Mouse (Mus musculus): ENCODE data around the gene Bcl2l1. TPM values are rescaled to one million over a fixed set of nuclear protein-coding genes. Genes with fewer than 3 reads are reported as not detected.

Gene Bcl2l1
- polyA plus RNA-seq, 1 experiment from 2014 or later, result 155 TPM

- H3K36me3 ChIP-seq, result peaks cover 4% of the 10 kb centered on the region; the same call in 1 of the 2 replicates
- H3K9me3 ChIP-seq, result no peaks in the 10 kb centered on the region
- no peak overlapping the region for H3K4me3 ChIP-seq
- H3K4me2 ChIP-seq, result no peak overlapping the region; the same call in 1 of the 2 replicates
- H3K9ac ChIP-seq, result no peak overlapping the region
- H3K27me3 ChIP-seq, result no peaks in the 10 kb centered on the region
- H3K27ac ChIP-seq (replicated peaks), result peak overlapping the region; percentile 47
- H3K4me1 ChIP-seq (replicated peaks), result peaks cover 76% of the 10 kb centered on the region
- ATAC-seq (ENCODE audit: low FRiP score, low read depth), result no peak
- WGBS, result 51% methylated on average over 5 of the region's 5 CpGs
These were observed 10.5 kb downstream of the Bcl2l1 start for GRCm38 (mm10) chr2:152821023-152821422.

- Histone ChIP-seq H3K36me3 (peaks cover 4% of the 10 kb centered on the region; the same call in 1 of the 2 replicates), H3K9me3 (no peaks in the 10 kb centered on the region), H3K9ac (no peak overlapping the region), H3K27ac (replicated peaks) (peak overlapping the region; percentile 47), H3K4me1 (replicated peaks) (peaks cover 71% of the 10 kb centered on the region), H3K27me3 (no peaks in the 10 kb centered on the region), H3K4me3 (no peak overlapping the region), H3K4me2 (no peak overlapping the region; the same call in 1 of the 2 replicates)
- no peak for ATAC-seq (ENCODE audit: low FRiP score, low read depth)
- 6% methylated on average over 2 of the region's 2 CpGs for WGBS
These were observed 11.2 kb downstream of the Bcl2l1 start for GRCm38 (mm10) chr2:152820369-152820768.

- Histone ChIP-seq H3K36me3 (peaks cover 4% of the 10 kb centered on the region; the same call in 1 of the 2 replicates), H3K27ac (replicated peaks) (peak overlapping the region; percentile 21; the same call in 1 of the 2 replicates), H3K9ac (no peak overlapping the region), H3K4me1 (replicated peaks) (peaks cover 66% of the 10 kb centered on the region), H3K4me2 (no peak overlapping the region), H3K9me3 (no peaks in the 10 kb centered on the region), H3K27me3 (no peaks in the 10 kb centered on the region), H3K4me3 (no peak overlapping the region)
- no peak for ATAC-seq (ENCODE audit: low FRiP score, low read depth)
- WGBS, result 44% methylated on average over 4 of the region's 4 CpGs
These were observed 11.6 kb downstream of the Bcl2l1 start for GRCm38 (mm10) chr2:152819926-152820325.

- no peak for ATAC-seq (ENCODE audit: low FRiP score, low read depth)
- Histone ChIP-seq H3K9me3 (no peaks in the 10 kb centered on the region), H3K27me3 (no peaks in the 10 kb centered on the region), H3K4me3 (no peak overlapping the region), H3K4me2 (no peak overlapping the region), H3K4me1 (replicated peaks) (peaks cover 60% of the 10 kb centered on the region), H3K9ac (no peak overlapping the region), H3K36me3 (peaks cover 4% of the 10 kb centered on the region; the same call in 1 of the 2 replicates), H3K27ac (replicated peaks) (peak overlapping the region; percentile 21; the same call in 1 of the 2 replicates)
- 93% methylated on average over 3 of the region's 3 CpGs for WGBS
These were observed 12.4 kb downstream of the Bcl2l1 start for GRCm38 (mm10) chr2:152819097-152819624.

- ATAC-seq (ENCODE audit: low FRiP score, low read depth), result no peak
- Histone ChIP-seq H3K27ac (replicated peaks) (no peak overlapping the region), H3K27me3 (no peaks in the 10 kb centered on the region), H3K4me1 (replicated peaks) (peaks cover 55% of the 10 kb centered on the region), H3K36me3 (peaks cover 4% of the 10 kb centered on the region; the same call in 1 of the 2 replicates), H3K4me3 (no peak overlapping the region), H3K9ac (no peak overlapping the region), H3K9me3 (no peaks in the 10 kb centered on the region), H3K4me2 (no peak overlapping the region)
- 63% methylated on average over 5 of the region's 5 CpGs for WGBS
These were observed 12.8 kb downstream of the Bcl2l1 start for GRCm38 (mm10) chr2:152818679-152819078.

GRCm38 (mm10) chr2:152817596-152818291 lies 13.8 kb downstream of the Bcl2l1 start:
- Histone ChIP-seq H3K4me3 (no peak overlapping the region), H3K27me3 (no peaks in the 10 kb centered on the region), H3K4me2 (no peak overlapping the region), H3K27ac (replicated peaks) (peak overlapping the region; percentile 36), H3K9ac (no peak overlapping the region), H3K9me3 (no peaks in the 10 kb centered on the region), H3K4me1 (replicated peaks) (peaks cover 55% of the 10 kb centered on the region), H3K36me3 (peaks cover 4% of the 10 kb centered on the region; the same call in 1 of the 2 replicates)
- peak; percentile 39; the same call in 1 of the 2 replicates for ATAC-seq (ENCODE audit: low FRiP score, low read depth)
- WGBS, result 44% methylated on average over 6 of the region's 6 CpGs

- H3K4me3 ChIP-seq, result no peak overlapping the region
- H3K4me2 ChIP-seq, result no peak overlapping the region
- ATAC-seq (ENCODE audit: low FRiP score, low read depth), result no peak
- no peak overlapping the region for H3K9ac ChIP-seq
- H3K36me3 ChIP-seq, result peaks cover 4% of the 10 kb centered on the region; the same call in 1 of the 2 replicates
- H3K4me1 ChIP-seq (replicated peaks), result peaks cover 58% of the 10 kb centered on the region
- no peaks in the 10 kb centered on the region for H3K27me3 ChIP-seq
- no peak overlapping the region for H3K27ac ChIP-seq (replicated peaks)
- H3K9me3 ChIP-seq, result no peaks in the 10 kb centered on the region
- 80% methylated on average over 3 of the region's 3 CpGs for WGBS
These were observed 14.7 kb downstream of the Bcl2l1 start for GRCm38 (mm10) chr2:152816657-152817348.

GRCm38 (mm10) chr2:152815879-152816656 lies 15.5 kb downstream of the Bcl2l1 start:
- Histone ChIP-seq H3K4me2 (no peak overlapping the region), H3K36me3 (peaks cover 4% of the 10 kb centered on the region; the same call in 1 of the 2 replicates), H3K4me1 (replicated peaks) (peaks cover 51% of the 10 kb centered on the region), H3K9ac (no peak overlapping the region), H3K27ac (replicated peaks) (no peak overlapping the region), H3K9me3 (no peaks in the 10 kb centered on the region), H3K27me3 (no peaks in the 10 kb centered on the region), H3K4me3 (no peak overlapping the region)
- 72% methylated on average over 7 of the region's 7 CpGs for WGBS
- ATAC-seq (ENCODE audit: low FRiP score, low read depth), result no peak

GRCm38 (mm10) chr2:152814213-152814874 lies 17.2 kb downstream of the Bcl2l1 start:
- H3K4me2 ChIP-seq, result no peak overlapping the region
- H3K36me3 ChIP-seq, result peaks cover 4% of the 10 kb centered on the region; the same call in 1 of the 2 replicates
- H3K4me1 ChIP-seq (replicated peaks), result peaks cover 33% of the 10 kb centered on the region
- no peak overlapping the region for H3K9ac ChIP-seq
- no peak overlapping the region for H3K4me3 ChIP-seq
- H3K9me3 ChIP-seq, result no peaks in the 10 kb centered on the region
- no peak for ATAC-seq (ENCODE audit: low FRiP score, low read depth)
- 83% methylated on average over 6 of the region's 6 CpGs for WGBS
- no peak overlapping the region for H3K27ac ChIP-seq (replicated peaks)
- no peaks in the 10 kb centered on the region for H3K27me3 ChIP-seq

- no peaks in the 10 kb centered on the region for H3K9me3 ChIP-seq
- H3K27me3 ChIP-seq, result no peaks in the 10 kb centered on the region
- no peak for ATAC-seq (ENCODE audit: low FRiP score, low read depth)
- no peak overlapping the region for H3K4me2 ChIP-seq
- no peak overlapping the region for H3K27ac ChIP-seq (replicated peaks)
- no peak overlapping the region for H3K4me3 ChIP-seq
- 96% methylated on average over 1 of the region's 1 CpGs for WGBS
- H3K36me3 ChIP-seq, result no peaks in the 10 kb centered on the region
- no peak overlapping the region for H3K9ac ChIP-seq
- peaks cover 26% of the 10 kb centered on the region for H3K4me1 ChIP-seq (replicated peaks)
These were observed 18.3 kb downstream of the Bcl2l1 start for GRCm38 (mm10) chr2:152813232-152813631.
